Mouse (Mus musculus) hindbrain, embryonic 10.5 days (tissue): ENCODE measurements around the gene Naa16. TPM values are rescaled to one million over a fixed set of nuclear protein-coding genes. Genes with fewer than 3 reads are reported as not detected.

Source experiments
- DNase-seq: peaks from one replicate; pipeline ENCODE4 v3.0.0-alpha.2; 2017; ENCODE audit warnings: low spot score
- H3K27ac ChIP-seq: fragments of 300-500 bp; sonication (generic); 2 replicates; pipeline ENCODE4 v1.5.1; 2016; ENCODE audit warnings: mild to moderate bottlenecking, moderate library complexity
- H3K27me3 ChIP-seq: fragments of 300-500 bp; sonication (generic); 2 replicates; pipeline ENCODE4 v1.6.1; 2016; ENCODE audit warnings: mild to moderate bottlenecking; ENCODE audit not compliant: poor library complexity, insufficient read depth, severe bottlenecking
- H3K36me3 ChIP-seq: fragments of 300-500 bp; sonication (generic); 2 replicates; pipeline ENCODE4 v1.6.1; 2016; ENCODE audit warnings: mild to moderate bottlenecking, moderate library complexity
- H3K4me1 ChIP-seq: fragments of 300-500 bp; sonication (generic); replicated peaks from 2 replicates; pipeline ENCODE4 v1.6.1; 2016; ENCODE audit warnings: mild to moderate bottlenecking
- H3K4me3 ChIP-seq: fragments of 300-500 bp; sonication (generic); 2 replicates; pipeline ENCODE4 v1.5.1; 2016; ENCODE audit warnings: mild to moderate bottlenecking, moderate library complexity
- H3K9me3 ChIP-seq: fragments of 300-500 bp; sonication (generic); 2 replicates; pipeline ENCODE4 v1.6.1; 2016; ENCODE audit warnings: mild to moderate bottlenecking, moderate library complexity
- WGBS: fragments of 180-500 bp; shearing (Covaris S2); methylation state at CpG from one replicate; pipeline ENCODE4 v1.1.7; 2016; 5-methylcytosine and 5-hydroxymethylcytosine counted together
- polyA plus RNA-seq: library from polyadenylated mRNA; unstranded; fragments of >200 nt; fragmentation: Nextera tagmentation; extraction: Ambion mirVana; gene quantifications from 2 replicates; pipeline ENCODE4 v1.2.1, GENCODE M21; 2016

The Naa16 gene
- polyA plus RNA-seq, 1 experiment from 2014 or later: 30.8 TPM

- peaks cover 60% of the 10 kb centered on the region for H3K4me1 ChIP-seq
These were observed 115.1 kb downstream of the Naa16 start for GRCm38 (mm10) chr14:79275441-79275840.

More at GRCm38 (mm10) chr14:79275441-79275840, 115.1 kb downstream of the Naa16 start:
- Histone ChIP-seq H3K9me3 (no peaks in the 10 kb centered on the region), H3K4me3 (no peak overlapping the region), H3K27me3 (no peaks in the 10 kb centered on the region), H3K27ac (peak overlapping the region; percentile 59; the same call in 1 of the 2 replicates), H3K36me3 (no peaks in the 10 kb centered on the region)
- DNase-seq: no peak
- 64% methylated on average over 3 of the region's 3 CpGs for WGBS

Other genes with a start within 250 kb of the Naa16 start
- gene Zfp957, start 143.4 kb downstream of the Naa16 start, polyA plus RNA-seq: not detected in 2 replicates
- 26.2 and 52.1 TPM in 2 replicates for gene Rgcc, start 89.1 kb downstream of the Naa16 start, polyA plus RNA-seq
- 9.5 and 10.5 TPM in 2 replicates for gene Mtrf1, start 7.0 kb upstream of the Naa16 start, polyA plus RNA-seq
- gene Kbtbd7, start 35.7 kb upstream of the Naa16 start, polyA plus RNA-seq: 11.0 and 11.1 TPM in 2 replicates
- 4.9 and 6.0 TPM in 2 replicates for gene Kbtbd6, start 61.1 kb upstream of the Naa16 start, polyA plus RNA-seq
- gene Elf1, start 90.4 kb upstream of the Naa16 start, polyA plus RNA-seq: 5.3 and 6.9 TPM in 2 replicates
- gene Wbp4, start 90.7 kb upstream of the Naa16 start, polyA plus RNA-seq: 38.9 and 47.0 TPM in 2 replicates
- gene Sugt1, start 196.9 kb upstream of the Naa16 start, polyA plus RNA-seq: 139 and 154 TPM in 2 replicates